Mouse (Mus musculus) thymus, postnatal 0 days (tissue): ENCODE data around the gene Cep104. TPM values are rescaled to one million over a fixed set of nuclear protein-coding genes. Genes with fewer than 3 reads are reported as not detected.

Source experiments
- DNase-seq: peaks from one replicate; pipeline ENCODE4 v3.0.0-alpha.2; 2015; ENCODE audit warnings: low spot score
- polyA plus RNA-seq: library from polyadenylated mRNA; unstranded; fragments of >200 nt; fragmentation: Nextera tagmentation; extraction: Ambion mirVana; gene quantifications from 2 replicates; pipeline ENCODE4 v1.2.1, GENCODE M21; 2015

Cep104 gene
- polyA plus RNA-seq: 11.5 and 11.7 TPM in 2 replicates

DNA sequence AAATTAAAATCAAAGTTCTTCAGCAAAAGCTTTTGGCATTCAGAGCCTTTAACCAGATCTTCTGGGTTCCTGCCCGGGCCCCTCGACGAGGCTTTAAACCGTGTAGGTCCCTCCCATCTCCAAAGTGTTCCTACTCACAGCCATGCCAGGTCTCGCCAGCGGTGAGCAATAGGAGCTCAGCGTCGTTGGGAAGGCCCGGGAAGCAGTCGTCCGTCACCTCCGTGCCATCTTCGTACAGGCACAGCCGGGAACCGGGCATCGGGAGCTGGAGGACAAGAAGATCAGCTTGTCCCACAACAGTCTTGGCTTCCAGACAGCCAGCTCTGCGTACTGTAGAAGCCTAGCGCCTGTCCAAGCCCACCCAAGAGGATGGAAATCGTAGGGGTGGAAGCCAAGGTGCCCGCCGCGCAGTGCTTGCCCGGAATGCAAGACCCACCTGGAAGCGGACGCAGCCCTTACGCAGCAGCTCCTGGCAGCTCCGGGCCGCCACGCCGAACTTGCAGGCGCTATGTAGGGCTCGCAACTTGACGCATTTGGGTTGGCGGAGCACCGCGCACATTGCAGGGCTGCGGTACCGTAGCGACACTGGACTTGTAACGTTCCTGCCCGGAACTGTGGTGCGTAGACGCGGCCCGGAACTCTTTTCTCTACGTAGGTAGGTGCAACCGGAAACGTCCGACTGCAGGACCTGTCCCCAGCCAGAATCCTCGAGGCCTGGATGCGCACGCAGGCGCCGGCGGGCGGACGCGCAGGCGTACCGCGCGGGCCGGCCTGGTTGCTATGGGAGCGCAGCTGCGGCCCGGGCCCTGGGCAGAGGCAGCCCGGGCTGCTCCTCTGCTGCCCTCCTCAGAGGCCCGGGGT, at the start of gene Cep104, which contains the start of gene Dffb:
Gene Cep104 (plus strand): TSS at position 764 of the 861 bp plus-strand sequence.
Gene Dffb (minus strand): TSS at position 696 of the 861 bp plus-strand sequence.
- DNase-seq: peak; percentile 89

DNA sequence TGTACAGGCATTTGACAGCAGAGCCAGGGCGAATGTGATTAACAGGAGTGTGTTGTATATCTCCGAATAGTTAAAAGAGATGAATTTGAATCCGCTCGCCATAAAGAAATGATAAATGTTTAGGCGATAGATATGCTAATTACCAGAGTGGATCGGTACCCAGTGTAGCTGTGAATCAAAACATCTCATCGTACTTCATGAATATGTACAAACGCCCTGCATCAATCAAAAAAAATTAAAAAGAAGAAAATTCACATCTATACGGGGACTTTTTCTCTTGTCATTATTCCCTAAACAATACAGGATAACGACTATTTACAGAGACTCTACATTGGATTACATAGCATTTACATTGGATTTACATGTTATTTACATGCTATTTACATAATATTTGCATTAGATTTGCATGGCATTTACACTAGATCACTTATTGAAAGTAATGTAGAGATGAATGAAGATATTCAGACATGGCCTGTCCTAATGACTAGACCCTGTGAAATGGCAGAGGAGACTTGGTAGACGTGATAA, 46.2 kb upstream of the Cep104 start:
- no peak for DNase-seq

DNA sequence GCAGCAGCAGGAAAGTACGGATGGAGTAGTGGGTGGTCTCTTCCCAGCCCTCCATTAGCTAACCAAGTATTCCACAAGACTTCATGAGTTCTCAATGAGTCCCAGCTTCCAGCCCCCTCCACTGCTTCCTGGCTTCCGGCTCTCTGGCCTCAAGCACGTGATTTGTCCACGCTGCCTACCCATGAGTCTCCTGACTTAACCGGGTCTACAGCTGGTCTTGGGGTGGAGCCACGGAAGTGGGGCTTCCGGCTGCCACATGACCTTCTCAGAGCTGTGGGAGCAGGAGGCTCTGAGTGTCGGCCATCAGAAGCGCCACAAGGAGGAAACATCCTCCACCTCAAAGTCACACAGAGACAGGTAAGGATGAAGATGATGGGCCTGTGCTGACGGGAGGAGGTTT, 45.6 kb upstream of the Cep104 start:
- no peak for DNase-seq

- no peak for DNase-seq
Measured at GRCm38 (mm10) chr4:153929921-153930320, 45.1 kb upstream of the Cep104 start.

GRCm38 (mm10) chr4:153943243-153943642, 31.8 kb upstream of the Cep104 start:
- DNase-seq: no peak

DNA sequence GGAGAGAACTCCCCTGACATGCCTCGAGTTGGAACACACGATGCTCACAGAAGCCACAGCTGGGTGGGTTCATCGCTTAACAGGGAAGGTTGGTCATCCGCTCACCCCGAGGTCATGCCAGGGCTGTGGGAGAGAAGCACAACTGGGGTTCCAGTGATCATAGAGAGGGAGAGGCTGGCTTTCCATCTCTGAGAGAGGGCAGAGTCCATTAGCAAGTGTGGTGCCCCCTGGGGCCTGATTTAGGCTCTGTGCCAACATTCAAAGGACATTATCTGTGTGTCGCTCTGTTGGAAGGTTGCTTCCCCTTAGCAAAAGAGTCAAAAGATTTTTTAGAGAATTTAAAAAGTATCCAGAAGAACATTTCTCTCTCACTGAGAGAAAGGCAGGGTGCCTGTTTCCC, 30.7 kb upstream of the Cep104 start:
- no peak for DNase-seq

GRCm38 (mm10) chr4:153945741-153946140, 29.3 kb upstream of the Cep104 start:
- DNase-seq: no peak

DNA sequence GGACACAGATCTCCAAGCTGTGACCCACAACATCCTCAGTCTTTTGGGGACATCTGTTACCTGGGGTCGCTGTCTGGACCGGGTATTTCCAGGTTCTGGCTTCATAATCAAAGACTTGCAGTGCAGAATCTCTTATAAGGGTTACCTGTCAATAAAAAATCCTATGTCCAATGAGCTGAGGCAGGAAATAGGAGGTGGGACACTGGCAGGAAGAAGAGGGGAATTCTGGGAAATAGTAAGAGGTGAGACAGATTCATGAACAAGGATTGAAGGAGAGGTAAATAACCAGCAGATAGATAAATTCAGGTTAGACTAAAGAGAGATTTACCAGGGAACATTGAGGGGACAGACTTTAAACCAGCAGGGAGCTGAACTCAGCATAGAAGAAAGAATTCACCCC, 24.6 kb upstream of the Cep104 start:
- no peak for DNase-seq

DNA sequence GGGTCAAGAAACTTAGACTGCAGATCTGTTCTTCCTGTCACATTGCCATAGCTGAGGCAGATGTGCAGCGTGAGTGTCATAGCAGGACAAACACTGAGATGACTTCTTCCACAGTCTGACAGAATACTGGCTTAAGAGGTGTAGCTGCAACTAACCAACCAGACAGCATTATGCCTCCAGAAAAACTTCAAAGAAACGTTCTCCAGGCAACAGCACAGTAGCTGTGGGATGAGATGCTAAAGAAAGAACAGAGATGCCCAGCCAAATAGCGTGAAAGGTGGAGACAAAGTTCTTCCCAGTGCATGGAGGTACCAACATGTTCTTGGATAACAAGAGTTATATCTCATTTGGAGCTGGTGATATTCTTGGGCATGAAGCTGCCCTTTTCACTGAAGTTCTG, 23.8 kb upstream of the Cep104 start:
- no peak for DNase-seq

DNA sequence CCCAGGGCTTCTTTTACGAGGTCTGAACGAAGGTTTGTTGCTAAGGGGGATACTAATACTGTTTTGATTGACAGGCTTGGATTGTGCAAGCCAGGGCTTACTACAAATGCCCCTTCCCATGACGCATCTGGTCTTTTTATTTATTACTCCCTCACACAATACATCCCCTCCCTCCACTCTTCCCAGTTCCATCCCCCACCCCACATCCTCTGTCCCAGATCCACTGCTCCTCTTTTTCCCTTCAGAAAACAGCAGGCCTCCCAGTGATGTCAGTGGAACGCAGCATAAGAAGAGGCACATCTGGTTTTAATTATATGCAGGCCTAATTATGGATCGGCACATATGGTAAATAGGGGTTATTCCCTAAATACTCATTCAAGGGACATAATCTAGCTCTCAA, 23.3 kb upstream of the Cep104 start:
- DNase-seq: no peak

DNA sequence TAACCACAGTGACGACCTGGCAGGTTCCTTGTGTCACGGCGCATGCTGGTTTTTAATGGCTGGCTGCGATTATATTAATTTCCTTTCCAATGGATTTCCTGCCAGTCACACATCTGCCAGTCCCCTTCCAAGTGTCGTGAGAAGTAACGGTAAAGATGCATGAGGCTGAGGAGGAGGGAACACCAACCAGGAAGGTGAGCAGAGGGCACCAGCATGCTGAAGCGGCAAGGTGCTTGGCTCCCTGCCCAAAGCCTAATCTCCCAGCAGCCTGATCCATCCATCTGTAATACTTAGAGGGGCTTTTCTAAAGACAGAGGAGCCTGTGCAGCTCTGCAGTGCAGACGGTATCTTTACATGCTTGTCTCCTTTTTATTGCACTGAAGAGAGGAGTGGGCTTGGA, 19.3 kb upstream of the Cep104 start:
- DNase-seq: no peak

DNA sequence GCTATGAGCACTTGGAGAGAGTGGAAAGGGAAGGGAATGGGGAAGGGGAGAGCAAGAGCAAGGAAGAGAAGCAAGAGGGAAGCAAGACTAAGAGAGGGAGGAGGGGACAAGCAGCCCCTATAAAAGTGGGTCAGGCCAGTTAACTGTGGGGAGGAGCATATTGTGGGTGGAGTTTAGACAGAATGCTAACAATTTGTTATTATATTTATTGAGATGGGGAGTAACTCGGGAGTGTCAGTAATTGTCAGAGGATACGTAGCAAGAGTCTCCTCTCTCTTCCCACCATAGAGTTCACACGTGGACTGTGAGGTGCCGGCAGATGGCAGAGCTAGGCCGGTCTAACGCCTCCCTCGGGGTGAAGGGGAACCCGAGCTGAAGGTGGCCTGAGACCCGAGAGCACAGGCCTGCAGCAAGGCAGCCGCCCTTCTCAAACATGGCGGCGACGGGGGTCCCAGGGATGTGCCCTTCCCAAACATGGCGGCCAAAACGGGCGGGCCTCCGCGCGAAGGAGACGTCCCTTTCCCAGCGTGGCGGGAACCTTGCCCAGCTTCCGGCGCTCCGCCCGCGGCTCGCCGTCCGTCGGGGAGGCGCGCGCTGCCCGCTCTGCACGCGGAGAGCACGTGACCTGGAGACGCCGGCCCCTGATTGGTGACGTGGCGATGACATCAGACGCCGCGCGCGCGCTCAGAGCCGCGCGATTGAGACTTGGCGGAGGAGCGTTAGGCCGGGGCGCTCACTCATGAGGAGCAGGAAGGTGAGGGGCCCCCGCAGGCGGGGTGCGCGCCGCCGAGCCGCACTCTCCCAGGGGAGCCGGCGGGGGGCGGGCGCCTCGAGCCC, 18.2 kb upstream of the Cep104 start, which contains the start of gene A430005L14Rik:
Gene A430005L14Rik (plus strand): TSS at position 669 of the 837 bp plus-strand sequence.
- DNase-seq: peak; percentile 98

DNA sequence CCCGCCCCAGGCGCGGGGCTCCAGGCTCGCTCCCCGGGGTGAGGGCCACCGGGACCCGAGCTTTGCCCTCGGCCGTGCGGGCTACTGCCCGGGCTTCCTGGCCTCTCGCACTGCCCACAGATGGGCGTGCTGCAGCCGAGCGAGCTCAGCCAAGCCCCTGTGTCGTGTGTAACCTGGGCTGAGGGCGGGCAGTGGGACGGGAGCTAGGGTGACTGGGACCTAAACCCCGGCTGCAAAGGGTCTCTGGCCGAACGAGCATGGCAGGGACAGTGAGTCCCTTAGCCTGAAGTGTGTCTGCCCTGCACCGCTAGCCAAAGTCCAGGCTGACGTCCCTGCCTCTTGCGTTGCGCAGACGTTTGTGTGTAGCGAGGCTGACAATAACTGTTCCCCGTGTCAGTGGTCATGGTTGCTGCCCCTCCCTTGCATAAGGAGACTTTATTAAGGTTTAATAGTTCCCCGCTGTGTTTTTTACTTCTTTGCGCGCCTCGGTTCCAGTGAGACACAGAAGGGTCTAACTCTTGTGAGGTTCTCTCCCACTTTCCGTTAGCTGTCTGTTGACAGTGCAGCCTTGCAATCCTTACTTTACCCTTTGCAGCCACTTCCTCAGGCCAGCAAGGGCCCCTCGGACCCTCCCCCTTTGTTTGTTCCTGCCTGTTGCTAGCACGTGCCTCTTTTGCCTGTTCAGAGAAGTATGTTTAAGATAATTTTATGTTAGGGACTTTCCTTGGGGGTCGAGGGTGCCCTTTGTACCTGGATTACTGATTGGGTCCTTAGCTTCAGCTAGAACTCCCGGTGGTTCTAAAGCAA, 17.3 kb upstream of the Cep104 start:
- DNase-seq: no peak

DNA sequence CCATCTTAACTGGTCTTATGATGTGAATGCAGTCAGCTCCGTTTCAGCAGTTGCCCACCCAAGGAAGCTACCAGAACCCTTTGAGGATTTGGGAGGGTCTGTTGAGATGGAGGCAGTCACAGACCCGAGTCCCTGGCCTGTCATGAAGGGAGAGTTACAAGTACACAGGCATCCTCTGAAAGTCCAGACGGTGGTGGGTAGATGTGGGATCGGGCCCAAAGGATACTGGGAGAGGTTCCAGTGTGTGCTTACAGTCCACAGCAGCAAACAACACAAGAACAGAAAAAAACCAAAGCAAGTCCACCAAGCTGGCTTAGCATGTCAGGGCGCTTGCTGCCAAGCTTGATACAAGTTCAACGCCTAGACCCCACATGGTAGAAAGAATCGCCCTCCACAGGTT, 12.4 kb upstream of the Cep104 start:
- DNase-seq: no peak

- no peak for DNase-seq
Measured at GRCm38 (mm10) chr4:153966651-153967050, 8.3 kb upstream of the Cep104 start.

DNA sequence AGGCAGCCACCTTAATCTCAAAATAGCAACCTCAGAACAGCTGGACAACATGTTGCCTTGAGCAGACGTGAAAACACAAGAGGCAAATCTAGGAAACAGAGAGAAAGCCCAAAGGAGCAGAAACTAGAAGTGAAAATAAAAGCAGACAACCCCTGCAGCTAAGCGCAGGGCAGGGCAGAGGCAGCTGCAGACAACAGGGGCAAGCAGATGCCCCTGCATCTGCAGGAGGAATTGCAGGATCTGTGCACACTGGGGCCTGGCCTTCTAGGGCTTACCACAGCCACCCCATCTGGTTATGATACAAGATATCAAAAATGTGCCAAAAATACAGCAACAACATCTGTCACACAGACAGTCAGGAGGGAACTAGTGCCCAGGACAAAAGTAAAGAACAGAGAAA, 7.4 kb upstream of the Cep104 start:
- no peak for DNase-seq

DNA sequence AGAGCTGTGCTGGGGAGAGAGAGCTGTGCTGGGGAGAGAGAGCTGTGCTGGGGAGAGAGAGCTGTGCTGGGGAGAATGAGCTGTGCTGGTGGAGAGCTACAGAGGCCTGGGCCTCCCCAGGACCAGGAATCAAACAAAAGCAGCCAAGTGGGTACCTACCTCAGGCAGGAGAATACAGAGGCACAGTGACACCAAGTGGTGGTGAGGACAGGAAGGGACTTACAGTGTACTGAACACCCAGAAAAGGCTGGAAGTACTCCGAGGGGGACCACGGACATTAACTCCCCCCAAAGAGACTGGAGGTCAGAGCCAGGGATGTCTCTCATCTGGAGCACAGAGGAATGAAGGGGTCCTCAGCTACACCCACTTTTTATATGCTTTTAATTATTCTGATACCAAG, 6.9 kb upstream of the Cep104 start:
- DNase-seq: no peak

DNA sequence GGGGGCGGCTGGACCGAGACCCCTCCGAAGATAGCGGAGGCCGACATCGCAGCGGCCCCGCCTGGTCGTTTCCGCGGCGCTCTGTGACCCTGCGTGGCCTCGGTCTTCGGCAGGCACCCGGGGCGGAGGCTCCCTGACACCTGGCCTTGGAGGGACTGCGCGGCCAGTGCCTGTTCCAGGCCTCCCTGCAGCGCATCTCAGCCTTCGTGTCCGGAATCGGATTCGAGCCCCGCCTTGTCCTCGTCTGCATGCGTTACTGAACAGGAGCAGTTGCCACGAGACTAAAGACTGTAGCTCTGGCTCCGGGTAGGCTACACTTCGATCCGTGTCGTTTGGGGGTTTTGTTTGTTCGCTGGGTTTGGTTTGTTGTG, 283 bp downstream of the Cep104 start:
- no peak for DNase-seq

DNA sequence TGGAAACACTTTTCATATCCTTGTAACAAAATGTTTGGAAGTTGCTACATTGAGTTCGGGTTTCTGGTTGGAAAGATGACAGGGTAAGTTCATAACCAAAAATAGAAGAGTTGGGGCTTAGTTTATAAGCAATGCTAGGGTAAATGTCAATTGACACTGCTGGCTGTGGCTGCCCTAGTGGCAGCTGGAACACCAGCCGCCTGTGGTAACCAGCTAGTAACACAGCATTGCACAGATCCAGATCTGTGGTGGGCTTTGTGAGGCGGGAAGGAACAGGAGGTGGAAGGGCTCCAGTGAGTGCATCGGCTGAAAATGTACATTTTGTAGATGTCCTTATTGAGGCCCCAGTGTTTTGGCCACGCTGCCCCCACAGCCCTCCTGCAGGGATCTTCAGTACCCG, 774 bp downstream of the Cep104 start:
- DNase-seq: peak; percentile 28

- no peak for DNase-seq
Measured at GRCm38 (mm10) chr4:153979243-153979642, 4.2 kb downstream of the Cep104 start.

- no peak for DNase-seq
Measured at GRCm38 (mm10) chr4:153980470-153980869, 5.5 kb downstream of the Cep104 start.
